Mouse (Mus musculus): ENCODE results near the gene Wfdc5.

The Wfdc5 gene

GRCm38 (mm10) chr2:164173394-164173793 is 9.1 kb downstream of the Wfdc5 start:
- no peak for DNase-seq

- no peak for DNase-seq
These were observed 11.6 kb downstream of the Wfdc5 start, which contains the start of gene Kcns1 for GRCm38 (mm10) chr2:164170902-164171301. Kcns1 (minus strand) TSS chr2:164171113.

- DNase-seq: no peak
These were observed 12.2 kb downstream of the Wfdc5 start for GRCm38 (mm10) chr2:164170326-164170725.

- DNase-seq: no peak
These were observed 14.0 kb downstream of the Wfdc5 start for GRCm38 (mm10) chr2:164168571-164168946.

- peak; percentile 47 for DNase-seq
These were observed 14.6 kb downstream of the Wfdc5 start for GRCm38 (mm10) chr2:164167752-164168570.

GRCm38 (mm10) chr2:164164941-164165340 is 17.6 kb downstream of the Wfdc5 start:
- no peak for DNase-seq

GRCm38 (mm10) chr2:164161515-164162055 is 21.0 kb downstream of the Wfdc5 start:
- DNase-seq: no peak

GRCm38 (mm10) chr2:164158838-164159237 is 23.7 kb downstream of the Wfdc5 start:
- no peak for DNase-seq

GRCm38 (mm10) chr2:164156158-164156557 is 26.4 kb downstream of the Wfdc5 start:
- no peak for DNase-seq

GRCm38 (mm10) chr2:164154007-164154406 is 28.5 kb downstream of the Wfdc5 start:
- no peak for DNase-seq

- DNase-seq: no peak
These were observed 30.2 kb downstream of the Wfdc5 start for GRCm38 (mm10) chr2:164152341-164152740.

- DNase-seq: no peak
These were observed 32.3 kb downstream of the Wfdc5 start for GRCm38 (mm10) chr2:164150086-164150760.

GRCm38 (mm10) chr2:164146556-164146955 is 36.0 kb downstream of the Wfdc5 start:
- DNase-seq: no peak

- no peak for DNase-seq
These were observed 38.0 kb downstream of the Wfdc5 start for GRCm38 (mm10) chr2:164144541-164144940.

GRCm38 (mm10) chr2:164144025-164144424 is 38.5 kb downstream of the Wfdc5 start:
- no peak for DNase-seq

- DNase-seq: peak; percentile 36
These were observed 40.5 kb downstream of the Wfdc5 start for GRCm38 (mm10) chr2:164142021-164142420.

GRCm38 (mm10) chr2:164137754-164138153 is 44.8 kb downstream of the Wfdc5 start:
- DNase-seq: peak; percentile 39

- no peak for DNase-seq
These were observed 46.1 kb downstream of the Wfdc5 start for GRCm38 (mm10) chr2:164136393-164136792.

- DNase-seq: no peak
These were observed 47.2 kb downstream of the Wfdc5 start for GRCm38 (mm10) chr2:164135367-164135766.

GRCm38 (mm10) chr2:164134563-164134962 is 48.0 kb downstream of the Wfdc5 start:
- no peak for DNase-seq

- no peak for DNase-seq
These were observed 51.0 kb downstream of the Wfdc5 start for GRCm38 (mm10) chr2:164131586-164131985.

GRCm38 (mm10) chr2:164128576-164129411 is 53.7 kb downstream of the Wfdc5 start:
- no peak for DNase-seq

GRCm38 (mm10) chr2:164127297-164127696 is 55.2 kb downstream of the Wfdc5 start:
- no peak for DNase-seq
